ENCODE assay signal across 7 mouse cellular contexts in genomic region chr13:51526480-51526879, GRCm38 (mm10). TPM values are rescaled to one million over a fixed set of nuclear protein-coding genes. Genes with fewer than 3 reads are reported as not detected.
DNase-seq lines count a peak whose midpoint lies in the region.

No protein-coding gene starts in this region.

- peak; percentile 27 for DNase-seq in lung, postnatal 10 days
- DNase-seq in lung, adult 18-20 months, result no peak
- DNase-seq in adrenal gland, postnatal 14 days, result peak; percentile 80
- peak; percentile 1 to 26 for DNase-seq in heart, adult 9 months (ENCODE audit: low spot score in 2 of 2)
- DNase-seq in lung, postnatal 14 days, result peak; percentile 5
- no peak for DNase-seq in thymus, adult 18-20 months
- DNase-seq in spleen, postnatal 36 days (ENCODE audit: low spot score in 2 of 2), result no peak

RNA-seq across cellular contexts. Expression of gene Shc3, which starts 42.7 kb away (rescaled TPM):
- 1.1 and 1.9 TPM in 2 replicates for total RNA-seq in adrenal gland, postnatal 14 days (2021)

Comparison
In these comparisons a context has a peak if more than half of its experiments do, and no peak if none do; other contexts are left out.
1. DNase-seq: peak in lung, postnatal 10 days (single experiment), adrenal gland, postnatal 14 days (single experiment), heart, adult 9 months (2 of 2) and lung, postnatal 14 days (single experiment); none in lung, adult 18-20 months (0 of 2), thymus, adult 18-20 months (0 of 2) and spleen, postnatal 36 days (0 of 2).